Mouse (Mus musculus): Measurements from ENCODE around the gene Olah. TPM values are rescaled to one million over a fixed set of nuclear protein-coding genes. Genes with fewer than 3 reads are reported as not detected.

Gene Olah
- polyA plus RNA-seq, 1 experiment from 2014 or later, result not detected

GRCm38 (mm10) chr2:3414241-3414640 is 17.2 kb upstream of the Olah start:
- Histone ChIP-seq H3K4me1 (replicated peaks) (no peaks in the 10 kb centered on the region), H3K27ac (no peak overlapping the region), H3K4me3 (replicated peaks) (no peak overlapping the region), H3K36me3 (no peaks in the 10 kb centered on the region), H3K27me3 (replicated peaks) (no peaks in the 10 kb centered on the region), H3K9me3 (no peaks in the 10 kb centered on the region), H3K9ac (no peak overlapping the region), H3K4me2 (replicated peaks) (no peak overlapping the region)
- 45% methylated on average over 4 of the region's 4 CpGs for WGBS
- no peak for ATAC-seq

- H3K27me3 ChIP-seq (replicated peaks), result no peaks in the 10 kb centered on the region
- no peak overlapping the region for H3K4me2 ChIP-seq (replicated peaks)
- ATAC-seq, result no peak
- H3K27ac ChIP-seq, result no peak overlapping the region
- H3K36me3 ChIP-seq, result no peaks in the 10 kb centered on the region
- no peak overlapping the region for H3K4me3 ChIP-seq (replicated peaks)
- H3K9ac ChIP-seq, result no peak overlapping the region
- no peaks in the 10 kb centered on the region for H3K9me3 ChIP-seq
- 63% methylated on average over 7 of the region's 7 CpGs for WGBS
- no peaks in the 10 kb centered on the region for H3K4me1 ChIP-seq (replicated peaks)
Measured at GRCm38 (mm10) chr2:3407756-3408155, 10.7 kb upstream of the Olah start.

GRCm38 (mm10) chr2:3405981-3406380 is 9.0 kb upstream of the Olah start:
- Histone ChIP-seq H3K9me3 (no peaks in the 10 kb centered on the region), H3K4me3 (replicated peaks) (no peak overlapping the region), H3K27me3 (replicated peaks) (no peaks in the 10 kb centered on the region), H3K36me3 (no peaks in the 10 kb centered on the region), H3K9ac (no peak overlapping the region), H3K4me2 (replicated peaks) (no peak overlapping the region), H3K27ac (no peak overlapping the region), H3K4me1 (replicated peaks) (no peaks in the 10 kb centered on the region)
- 83% methylated on average over 4 of the region's 4 CpGs for WGBS
- no peak for ATAC-seq

GRCm38 (mm10) chr2:3391945-3392344 is 5.1 kb downstream of the Olah start:
- Histone ChIP-seq H3K4me1 (replicated peaks) (no peaks in the 10 kb centered on the region), H3K4me2 (replicated peaks) (no peak overlapping the region), H3K4me3 (replicated peaks) (no peak overlapping the region), H3K9me3 (no peaks in the 10 kb centered on the region), H3K9ac (no peak overlapping the region), H3K36me3 (no peaks in the 10 kb centered on the region), H3K27me3 (replicated peaks) (no peaks in the 10 kb centered on the region), H3K27ac (no peak overlapping the region)
- no peak for ATAC-seq
- 74% methylated on average over 2 of the region's 2 CpGs for WGBS

GRCm38 (mm10) chr2:3387105-3387860 is 9.7 kb downstream of the Olah start:
- ATAC-seq, result no peak
- Histone ChIP-seq H3K9ac (no peak overlapping the region), H3K4me3 (replicated peaks) (no peak overlapping the region), H3K27me3 (replicated peaks) (no peaks in the 10 kb centered on the region), H3K4me1 (replicated peaks) (no peaks in the 10 kb centered on the region), H3K36me3 (no peaks in the 10 kb centered on the region), H3K9me3 (no peaks in the 10 kb centered on the region), H3K27ac (no peak overlapping the region), H3K4me2 (replicated peaks) (no peak overlapping the region)
- 79% methylated on average over 6 of the region's 6 CpGs for WGBS

- no peak overlapping the region for H3K4me3 ChIP-seq (replicated peaks)
- no peak for ATAC-seq
- no peak overlapping the region for H3K4me2 ChIP-seq (replicated peaks)
- H3K36me3 ChIP-seq, result no peaks in the 10 kb centered on the region
- no peak overlapping the region for H3K27ac ChIP-seq
- H3K4me1 ChIP-seq (replicated peaks), result no peaks in the 10 kb centered on the region
- no peaks in the 10 kb centered on the region for H3K27me3 ChIP-seq (replicated peaks)
- whole genome bisulfite sequencing, result 68% methylated on average over 4 of the region's 4 CpGs
- no peaks in the 10 kb centered on the region for H3K9me3 ChIP-seq
- H3K9ac ChIP-seq, result no peak overlapping the region
Measured at GRCm38 (mm10) chr2:3365127-3365526, 31.9 kb downstream of the Olah start.

GRCm38 (mm10) chr2:3361067-3361466 is 35.9 kb downstream of the Olah start:
- H3K9ac ChIP-seq, result no peak overlapping the region
- H3K27ac ChIP-seq, result no peak overlapping the region
- WGBS, result 74% methylated on average over 3 of the region's 3 CpGs
- no peak overlapping the region for H3K4me3 ChIP-seq (replicated peaks)
- no peaks in the 10 kb centered on the region for H3K4me1 ChIP-seq (replicated peaks)
- H3K4me2 ChIP-seq (replicated peaks), result no peak overlapping the region
- no peaks in the 10 kb centered on the region for H3K9me3 ChIP-seq
- no peaks in the 10 kb centered on the region for H3K27me3 ChIP-seq (replicated peaks)
- ATAC-seq, result no peak
- H3K36me3 ChIP-seq, result no peaks in the 10 kb centered on the region

- no peak overlapping the region for H3K4me3 ChIP-seq (replicated peaks)
- WGBS, result 70% methylated on average over 3 of the region's 3 CpGs
- no peak overlapping the region for H3K9ac ChIP-seq
- no peaks in the 10 kb centered on the region for H3K36me3 ChIP-seq
- H3K27me3 ChIP-seq (replicated peaks), result no peaks in the 10 kb centered on the region
- ATAC-seq, result no peak
- no peaks in the 10 kb centered on the region for H3K4me1 ChIP-seq (replicated peaks)
- no peak overlapping the region for H3K27ac ChIP-seq
- no peaks in the 10 kb centered on the region for H3K9me3 ChIP-seq
- H3K4me2 ChIP-seq (replicated peaks), result no peak overlapping the region
Measured at GRCm38 (mm10) chr2:3357887-3358286, 39.1 kb downstream of the Olah start.

GRCm38 (mm10) chr2:3356311-3356710 is 40.7 kb downstream of the Olah start:
- Histone ChIP-seq H3K4me2 (replicated peaks) (no peak overlapping the region), H3K4me1 (replicated peaks) (no peaks in the 10 kb centered on the region), H3K4me3 (replicated peaks) (no peak overlapping the region), H3K9me3 (no peaks in the 10 kb centered on the region), H3K27me3 (replicated peaks) (no peaks in the 10 kb centered on the region), H3K27ac (no peak overlapping the region), H3K36me3 (no peaks in the 10 kb centered on the region), H3K9ac (no peak overlapping the region)
- ATAC-seq, result no peak
- WGBS, result 30% methylated on average over 3 of the region's 3 CpGs

GRCm38 (mm10) chr2:3355793-3356192 is 41.2 kb downstream of the Olah start:
- Histone ChIP-seq H3K36me3 (no peaks in the 10 kb centered on the region), H3K4me2 (replicated peaks) (no peak overlapping the region), H3K9ac (no peak overlapping the region), H3K27me3 (replicated peaks) (no peaks in the 10 kb centered on the region), H3K9me3 (no peaks in the 10 kb centered on the region), H3K4me1 (replicated peaks) (no peaks in the 10 kb centered on the region), H3K27ac (no peak overlapping the region), H3K4me3 (replicated peaks) (no peak overlapping the region)
- 88% methylated on average over 8 of the region's 8 CpGs for WGBS
- no peak for ATAC-seq

- Histone ChIP-seq H3K4me3 (replicated peaks) (no peak overlapping the region), H3K27me3 (replicated peaks) (no peaks in the 10 kb centered on the region), H3K36me3 (no peaks in the 10 kb centered on the region), H3K9me3 (no peaks in the 10 kb centered on the region), H3K4me1 (replicated peaks) (no peaks in the 10 kb centered on the region), H3K9ac (no peak overlapping the region), H3K27ac (no peak overlapping the region), H3K4me2 (replicated peaks) (no peak overlapping the region)
- ATAC-seq, result no peak
Measured at GRCm38 (mm10) chr2:3353160-3353559, 43.9 kb downstream of the Olah start.

- ATAC-seq, result no peak
- WGBS, result 14% methylated on average over 3 of the region's 3 CpGs
Measured at GRCm38 (mm10) chr2:3348919-3349318, 48.1 kb downstream of the Olah start.

GRCm38 (mm10) chr2:3348422-3348821 is 48.6 kb downstream of the Olah start:
- H3K36me3 ChIP-seq, result no peaks in the 10 kb centered on the region
- H3K27ac ChIP-seq, result no peak overlapping the region
- no peaks in the 10 kb centered on the region for H3K9me3 ChIP-seq
- WGBS, result 75% methylated on average over 4 of the region's 4 CpGs
- H3K27me3 ChIP-seq (replicated peaks), result no peaks in the 10 kb centered on the region
- H3K4me2 ChIP-seq (replicated peaks), result no peak overlapping the region
- no peak overlapping the region for H3K4me3 ChIP-seq (replicated peaks)
- no peak for ATAC-seq
- H3K4me1 ChIP-seq (replicated peaks), result no peaks in the 10 kb centered on the region
- no peak overlapping the region for H3K9ac ChIP-seq

More at GRCm38 (mm10) chr2:3348919-3349318, 48.1 kb downstream of the Olah start:
- H3K4me1 ChIP-seq (replicated peaks), result no peaks in the 10 kb centered on the region
- no peaks in the 10 kb centered on the region for H3K36me3 ChIP-seq
- H3K27me3 ChIP-seq (replicated peaks), result no peaks in the 10 kb centered on the region
- no peak overlapping the region for H3K27ac ChIP-seq
- no peaks in the 10 kb centered on the region for H3K9me3 ChIP-seq
- H3K4me3 ChIP-seq (replicated peaks), result no peak overlapping the region
- no peak overlapping the region for H3K4me2 ChIP-seq (replicated peaks)
- no peak overlapping the region for H3K9ac ChIP-seq
